Mouse (Mus musculus) liver, embryonic 12.5 days (tissue): Measurements from ENCODE around the gene Skil. TPM values are rescaled to one million over a fixed set of nuclear protein-coding genes. Genes with fewer than 3 reads are reported as not detected.

Source experiments
- ATAC-seq: fragments of 200-750 bp; cut with Nextera tagmentation; 2 replicates; pipeline ENCODE4 v1.8.0; 2017; ENCODE audit warnings: moderate number of reproducible peaks, mild to moderate bottlenecking, moderate library complexity
- H3K27ac ChIP-seq: fragments of 300-500 bp; sonication (generic); 2 replicates; pipeline ENCODE4 v1.5.1; 2016; ENCODE audit warnings: mild to moderate bottlenecking
- H3K27me3 ChIP-seq: fragments of 300-500 bp; sonication (generic); replicated peaks from 2 replicates; pipeline ENCODE4 v1.6.1; 2016; ENCODE audit warnings: mild to moderate bottlenecking, moderate library complexity
- H3K36me3 ChIP-seq: fragments of 300-500 bp; sonication (generic); 2 replicates; pipeline ENCODE4 v1.6.1; 2016; ENCODE audit warnings: mild to moderate bottlenecking, moderate library complexity
- H3K4me1 ChIP-seq: fragments of 300-500 bp; sonication (generic); 2 replicates; pipeline ENCODE4 v1.6.1; 2016
- H3K4me2 ChIP-seq: fragments of 300-500 bp; sonication (generic); 2 replicates; pipeline ENCODE4 v1.6.1; 2016; ENCODE audit warnings: mild to moderate bottlenecking, moderate library complexity
- H3K4me3 ChIP-seq: fragments of 300-500 bp; sonication (generic); 2 replicates; pipeline ENCODE4 v1.5.1; 2016; ENCODE audit warnings: mild to moderate bottlenecking, moderate library complexity
- H3K9ac ChIP-seq: fragments of 300-500 bp; sonication (generic); 2 replicates; pipeline ENCODE4 v1.6.1; 2016; ENCODE audit warnings: mild to moderate bottlenecking, moderate library complexity
- H3K9me3 ChIP-seq: fragments of 300-500 bp; sonication (generic); replicated peaks from 2 replicates; pipeline ENCODE4 v1.6.1; 2016; ENCODE audit warnings: mild to moderate bottlenecking, moderate library complexity
- WGBS: fragments of 180-500 bp; shearing (Covaris S2); methylation state at CpG from one replicate; pipeline ENCODE4 v1.1.7; 2016; ENCODE audit not compliant: insufficient replicate concordance; 5-methylcytosine and 5-hydroxymethylcytosine counted together
- polyA plus RNA-seq: library from polyadenylated mRNA; unstranded; fragments of >200 nt; fragmentation: Nextera tagmentation; extraction: Ambion mirVana; gene quantifications from 2 replicates; pipeline ENCODE4 v1.2.1, GENCODE M21; 2016

Gene Skil
- polyA plus RNA-seq, 1 experiment from 2014 or later, result 7.6 TPM

DNA sequence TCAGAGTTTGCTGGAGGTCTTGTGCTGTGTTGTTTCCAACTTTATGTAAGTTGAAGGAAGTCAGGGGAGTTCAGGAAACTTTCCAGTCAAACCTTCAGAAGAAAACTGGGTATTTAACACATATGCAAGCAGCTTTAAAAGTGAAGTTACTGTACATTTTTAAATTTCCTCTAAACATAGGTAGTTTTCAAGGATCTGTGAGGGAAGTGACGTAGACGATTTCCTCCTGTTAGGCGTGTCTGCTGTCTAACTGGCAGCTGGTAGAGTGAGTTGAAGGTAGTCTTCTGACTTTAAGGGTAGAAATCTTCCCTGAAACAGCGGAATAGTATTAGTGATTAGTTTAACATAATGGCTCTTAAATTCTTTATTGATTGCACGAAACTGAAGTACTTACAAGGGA is 5.2 kb downstream of the Skil start:
- H3K27ac ChIP-seq, result no peak overlapping the region
- H3K4me2 ChIP-seq, result no peak overlapping the region
- H3K4me1 ChIP-seq, result peaks cover 36% of the 10 kb centered on the region
- 73% methylated on average over 5 of the region's 5 CpGs for WGBS
- no peak for ATAC-seq
- no peaks in the 10 kb centered on the region for H3K9me3 ChIP-seq
- no peaks in the 10 kb centered on the region for H3K27me3 ChIP-seq
- no peak overlapping the region for H3K4me3 ChIP-seq
- H3K36me3 ChIP-seq, result peaks cover 3% of the 10 kb centered on the region; the same call in 1 of the 2 replicates
- H3K9ac ChIP-seq, result no peak overlapping the region

DNA sequence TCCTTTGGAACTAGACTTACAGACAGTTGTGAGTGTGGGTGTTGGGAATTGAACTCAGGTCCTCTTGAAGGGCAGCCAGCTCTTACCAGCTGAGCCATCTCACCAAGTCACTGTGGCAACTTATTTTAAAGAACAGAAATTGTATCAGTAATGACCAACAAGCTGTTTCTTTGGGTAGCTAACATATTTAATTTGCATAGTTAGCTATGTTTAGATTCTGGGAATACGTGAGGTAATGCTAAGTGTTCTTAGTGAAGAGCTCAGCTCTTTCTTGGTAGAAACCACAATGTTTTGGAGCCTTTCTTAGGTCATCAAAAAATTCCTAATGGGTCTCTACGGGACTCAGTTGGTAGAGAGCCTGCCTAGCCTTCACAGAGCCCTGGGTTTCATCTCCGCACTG is 5.9 kb downstream of the Skil start:
- Histone ChIP-seq H3K4me2 (no peak overlapping the region), H3K36me3 (peaks cover 3% of the 10 kb centered on the region; the same call in 1 of the 2 replicates), H3K4me1 (peaks cover 32% of the 10 kb centered on the region), H3K9me3 (no peaks in the 10 kb centered on the region), H3K27me3 (no peaks in the 10 kb centered on the region), H3K9ac (no peak overlapping the region), H3K27ac (no peak overlapping the region), H3K4me3 (no peak overlapping the region)
- WGBS, result 89% methylated on average over 3 of the region's 3 CpGs
- no peak for ATAC-seq

DNA sequence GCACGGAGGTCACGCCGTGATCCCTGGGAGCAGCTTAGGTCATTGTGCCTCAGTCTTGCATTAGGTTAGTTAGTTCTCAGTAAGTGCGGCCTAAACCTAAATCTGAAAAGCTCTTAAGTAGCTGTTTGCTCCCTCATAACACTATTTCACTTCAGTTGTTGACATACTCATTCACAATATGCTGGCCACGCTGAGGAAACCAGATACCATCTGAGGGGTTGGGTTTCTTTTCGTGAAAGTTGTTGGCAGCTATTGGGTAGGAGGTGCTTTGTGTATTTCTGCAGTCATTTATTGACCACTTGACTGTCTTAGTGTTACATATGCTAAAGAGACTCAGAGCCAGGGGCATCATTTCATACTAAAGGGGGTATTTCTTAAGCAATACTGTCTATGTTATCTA is 10.1 kb downstream of the Skil start:
- Histone ChIP-seq H3K4me3 (no peak overlapping the region), H3K4me2 (no peak overlapping the region), H3K9me3 (no peaks in the 10 kb centered on the region), H3K9ac (no peak overlapping the region), H3K36me3 (no peaks in the 10 kb centered on the region), H3K4me1 (peaks cover 7% of the 10 kb centered on the region; the same call in 1 of the 2 replicates), H3K27ac (no peak overlapping the region), H3K27me3 (no peaks in the 10 kb centered on the region)
- ATAC-seq, result no peak
- WGBS, result 59% methylated on average over 6 of the region's 6 CpGs

DNA sequence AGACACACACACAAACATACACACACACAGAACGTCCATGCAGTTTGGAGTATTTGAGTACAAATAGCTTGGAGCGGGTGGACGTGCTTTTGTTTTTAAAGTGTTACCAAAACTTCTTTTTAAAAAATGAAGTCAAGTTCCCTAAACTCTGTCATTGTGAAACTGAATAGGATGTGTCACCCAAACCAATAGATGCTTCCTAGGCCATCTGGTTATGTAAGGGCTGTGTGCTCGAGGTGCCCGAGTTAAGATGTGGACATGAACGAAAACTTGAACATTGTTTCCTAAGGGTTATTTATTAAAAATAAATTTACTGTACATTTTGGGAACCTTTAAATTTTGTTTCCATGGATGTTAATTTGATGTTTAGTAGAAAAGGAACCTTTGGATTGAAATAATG is 11.7 kb downstream of the Skil start:
- no peaks in the 10 kb centered on the region for H3K27me3 ChIP-seq
- H3K36me3 ChIP-seq, result 0 out of 2 replicates have a peak, but pooled peaks cover 2% of the 10 kb centered on the region
- peaks cover 7% of the 10 kb centered on the region; the same call in 1 of the 2 replicates for H3K4me1 ChIP-seq
- H3K4me2 ChIP-seq, result no peak overlapping the region
- H3K9ac ChIP-seq, result no peak overlapping the region
- no peak for ATAC-seq
- H3K4me3 ChIP-seq, result no peak overlapping the region
- H3K27ac ChIP-seq, result no peak overlapping the region
- WGBS, result 68% methylated on average over 6 of the region's 6 CpGs
- no peaks in the 10 kb centered on the region for H3K9me3 ChIP-seq

DNA sequence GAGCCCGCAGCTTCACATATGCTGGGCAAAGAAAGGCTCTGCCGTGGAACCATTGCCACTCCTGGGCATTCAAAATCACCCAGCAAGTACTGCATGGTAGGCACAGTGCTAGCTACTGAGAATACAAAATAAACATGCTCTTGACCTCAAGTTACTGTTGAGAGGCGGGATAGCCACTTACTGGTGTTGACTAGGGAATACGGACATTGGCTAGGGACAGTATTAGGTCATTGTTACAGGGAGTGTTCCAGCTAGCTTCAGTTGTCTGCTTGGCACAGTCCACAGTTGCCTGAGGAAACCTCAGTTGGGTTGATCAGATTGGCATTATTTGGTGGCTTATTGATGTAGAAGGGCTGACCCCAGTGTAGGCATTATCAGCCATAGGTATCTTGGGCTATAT is 12.8 kb downstream of the Skil start:
- 79% methylated on average over 4 of the region's 4 CpGs for WGBS

DNA sequence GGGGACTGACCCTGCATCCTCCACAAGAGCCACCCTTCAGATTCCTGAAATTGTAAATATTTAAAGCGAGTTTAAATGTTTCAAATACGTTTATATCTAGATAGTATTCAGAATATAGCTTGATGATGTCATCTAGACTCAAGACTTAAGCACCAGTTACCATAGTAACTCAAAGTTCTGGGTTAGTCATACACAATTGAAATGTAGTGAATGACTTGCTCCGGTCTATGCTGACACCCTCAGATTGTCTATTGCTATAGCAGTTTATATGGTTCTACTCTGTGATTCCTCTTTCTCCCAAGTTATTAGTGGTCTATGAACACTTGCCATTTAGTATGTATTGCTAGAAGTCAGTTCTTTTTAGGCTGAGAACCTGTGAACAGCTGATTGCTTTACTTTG is 14.2 kb downstream of the Skil start:
- Histone ChIP-seq H3K4me2 (no peak overlapping the region), H3K27me3 (no peaks in the 10 kb centered on the region), H3K4me1 (peaks cover 7% of the 10 kb centered on the region; the same call in 1 of the 2 replicates), H3K36me3 (peaks cover 17% of the 10 kb centered on the region), H3K4me3 (no peak overlapping the region), H3K27ac (no peak overlapping the region), H3K9me3 (no peaks in the 10 kb centered on the region), H3K9ac (no peak overlapping the region)
- WGBS, result 69% methylated on average over 3 of the region's 3 CpGs
- no peak for ATAC-seq

More for the DNA sequence above, 12.8 kb downstream of the Skil start:
- H3K27ac ChIP-seq, result no peak overlapping the region
- no peak for ATAC-seq
- 0 out of 2 replicates have a peak, but pooled peaks cover 8% of the 10 kb centered on the region for H3K36me3 ChIP-seq
- H3K4me3 ChIP-seq, result no peak overlapping the region
- no peaks in the 10 kb centered on the region for H3K9me3 ChIP-seq
- no peaks in the 10 kb centered on the region for H3K27me3 ChIP-seq
- H3K9ac ChIP-seq, result no peak overlapping the region
- peaks cover 7% of the 10 kb centered on the region; the same call in 1 of the 2 replicates for H3K4me1 ChIP-seq
- H3K4me2 ChIP-seq, result no peak overlapping the region

DNA sequence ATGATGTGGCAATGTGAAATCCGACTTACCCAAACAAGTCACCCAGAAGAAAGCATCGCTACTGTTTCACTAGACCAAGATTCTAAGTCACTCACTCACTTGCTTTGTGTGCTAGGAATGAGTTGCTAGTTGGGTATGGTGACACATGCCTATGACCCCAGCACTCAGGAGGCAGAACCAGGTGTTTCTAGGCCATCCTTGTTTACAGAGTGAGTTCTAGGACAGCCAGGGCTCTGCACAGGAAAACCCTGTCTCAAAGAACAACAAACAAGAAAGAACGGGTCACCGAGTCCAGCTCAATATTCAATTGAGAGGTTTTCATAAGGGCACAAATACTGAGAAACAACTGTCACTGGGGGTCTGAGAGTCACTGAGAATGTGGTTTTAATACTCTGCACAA is 28.2 kb downstream of the Skil start:
- H3K4me2 ChIP-seq, result no peak overlapping the region
- no peaks in the 10 kb centered on the region for H3K27me3 ChIP-seq
- H3K4me1 ChIP-seq, result no peaks in the 10 kb centered on the region
- H3K27ac ChIP-seq, result no peak overlapping the region
- no peak overlapping the region for H3K4me3 ChIP-seq
- H3K36me3 ChIP-seq, result peaks cover 32% of the 10 kb centered on the region
- 79% methylated on average over 4 of the region's 4 CpGs for WGBS
- no peaks in the 10 kb centered on the region for H3K9me3 ChIP-seq
- ATAC-seq, result no peak
- no peak overlapping the region for H3K9ac ChIP-seq

DNA sequence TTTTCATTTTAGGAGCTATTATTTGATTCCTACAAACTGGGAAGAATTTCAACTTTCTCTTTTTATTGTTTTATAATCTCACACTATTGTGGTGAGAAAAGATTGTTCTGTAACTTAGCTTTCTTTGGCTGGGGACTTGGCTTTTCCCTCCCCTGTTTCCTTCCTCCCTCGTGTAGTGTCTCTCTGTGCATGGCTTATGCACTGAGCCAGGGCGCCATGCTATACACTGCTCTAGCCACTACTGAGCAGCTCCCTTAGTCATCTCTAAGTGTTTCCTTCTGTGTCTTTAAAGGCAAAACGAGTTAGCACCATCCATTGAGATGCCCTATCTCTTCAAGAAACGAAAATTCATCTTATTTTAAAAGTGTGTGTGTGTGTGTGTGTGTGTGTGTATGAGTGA is 31.4 kb downstream of the Skil start:
- Histone ChIP-seq H3K9ac (no peak overlapping the region), H3K36me3 (peaks cover 10% of the 10 kb centered on the region), H3K4me2 (no peak overlapping the region), H3K27ac (no peak overlapping the region), H3K9me3 (no peaks in the 10 kb centered on the region), H3K27me3 (no peaks in the 10 kb centered on the region), H3K4me3 (no peak overlapping the region), H3K4me1 (no peaks in the 10 kb centered on the region)
- no peak for ATAC-seq
- 36% methylated on average over 4 of the region's 4 CpGs for WGBS

DNA sequence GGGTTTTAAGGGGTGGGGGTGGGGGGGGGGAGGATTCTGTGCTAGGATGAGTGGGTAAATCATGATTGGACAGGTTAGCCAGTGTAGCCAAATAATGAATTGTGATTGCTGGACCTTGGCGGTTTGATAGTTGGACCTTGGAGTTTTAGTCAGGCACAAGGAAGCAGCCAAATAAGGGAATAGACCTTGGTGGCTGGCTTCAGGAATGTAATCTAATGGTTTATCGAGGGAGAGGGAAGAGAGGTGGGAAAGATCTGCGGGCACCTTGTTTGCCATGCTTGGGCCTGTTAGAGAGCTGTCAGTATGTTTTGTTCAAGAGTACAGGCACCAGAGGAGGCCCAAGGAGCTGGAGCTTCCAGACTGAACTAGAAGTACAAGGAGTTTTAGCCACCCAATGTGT is 32.0 kb downstream of the Skil start:
- no peak overlapping the region for H3K4me2 ChIP-seq
- H3K4me1 ChIP-seq, result no peaks in the 10 kb centered on the region
- H3K9ac ChIP-seq, result no peak overlapping the region
- 80% methylated on average over 3 of the region's 3 CpGs for WGBS
- H3K36me3 ChIP-seq, result peaks cover 9% of the 10 kb centered on the region; the same call in 1 of the 2 replicates
- H3K27ac ChIP-seq, result no peak overlapping the region
- no peak overlapping the region for H3K4me3 ChIP-seq
- no peaks in the 10 kb centered on the region for H3K9me3 ChIP-seq
- no peaks in the 10 kb centered on the region for H3K27me3 ChIP-seq
- no peak for ATAC-seq

DNA sequence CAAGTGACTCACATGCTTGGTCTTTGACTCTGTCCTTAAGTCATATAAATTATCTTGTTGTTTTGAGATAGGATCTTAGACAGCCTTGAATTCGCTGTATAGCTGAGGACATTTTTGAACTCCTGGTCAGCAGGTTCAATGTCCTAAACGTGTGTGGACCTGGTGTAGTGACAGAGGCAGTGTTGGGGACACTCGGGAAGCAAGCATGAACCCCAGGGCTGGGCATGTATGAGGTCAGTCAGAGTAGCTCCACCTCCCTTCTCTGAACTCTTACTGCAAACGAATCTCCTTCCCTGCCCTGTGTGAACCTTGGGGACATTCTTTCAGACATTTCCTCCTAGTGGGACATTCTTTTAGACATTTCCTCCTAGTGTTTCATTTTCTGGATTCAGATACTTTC is 34.9 kb downstream of the Skil start:
- no peak for ATAC-seq
- Histone ChIP-seq H3K4me3 (no peak overlapping the region), H3K4me1 (peaks cover 16% of the 10 kb centered on the region), H3K4me2 (no peak overlapping the region), H3K36me3 (no peaks in the 10 kb centered on the region), H3K27me3 (no peaks in the 10 kb centered on the region), H3K9ac (no peak overlapping the region), H3K9me3 (no peaks in the 10 kb centered on the region), H3K27ac (no peak overlapping the region)
- 31% methylated on average over 4 of the region's 4 CpGs for WGBS

DNA sequence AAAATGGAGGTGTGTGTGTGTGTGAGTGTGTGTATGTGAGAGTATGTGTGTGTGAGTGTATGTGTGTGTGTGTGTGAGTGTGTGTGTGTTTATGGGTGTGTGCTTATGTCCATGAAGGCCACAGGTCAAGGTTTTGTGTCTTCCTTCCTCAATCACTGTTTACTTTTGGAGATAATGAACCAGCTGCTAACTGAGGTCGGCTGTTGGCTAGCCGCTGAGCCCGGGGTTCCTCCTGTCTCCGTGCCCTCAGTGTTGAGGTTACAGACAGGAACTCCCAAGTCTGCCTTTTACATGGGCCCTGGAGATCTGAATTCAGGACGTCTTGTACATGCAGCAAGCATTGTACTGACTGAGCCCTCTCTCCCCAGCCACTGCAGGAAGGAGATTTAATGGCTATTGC is 38.8 kb downstream of the Skil start:
- Histone ChIP-seq H3K4me1 (peaks cover 31% of the 10 kb centered on the region), H3K36me3 (no peaks in the 10 kb centered on the region), H3K9me3 (no peaks in the 10 kb centered on the region), H3K27ac (peak overlapping the region; percentile 73; the same call in 1 of the 2 replicates), H3K4me3 (no peak overlapping the region), H3K9ac (peak overlapping the region; percentile 47; the same call in 1 of the 2 replicates), H3K4me2 (peak overlapping the region; percentile 47), H3K27me3 (no peaks in the 10 kb centered on the region)
- WGBS, result 7% methylated on average over 5 of the region's 5 CpGs
- ATAC-seq, result no peak; the same call in 1 of the 2 replicates

DNA sequence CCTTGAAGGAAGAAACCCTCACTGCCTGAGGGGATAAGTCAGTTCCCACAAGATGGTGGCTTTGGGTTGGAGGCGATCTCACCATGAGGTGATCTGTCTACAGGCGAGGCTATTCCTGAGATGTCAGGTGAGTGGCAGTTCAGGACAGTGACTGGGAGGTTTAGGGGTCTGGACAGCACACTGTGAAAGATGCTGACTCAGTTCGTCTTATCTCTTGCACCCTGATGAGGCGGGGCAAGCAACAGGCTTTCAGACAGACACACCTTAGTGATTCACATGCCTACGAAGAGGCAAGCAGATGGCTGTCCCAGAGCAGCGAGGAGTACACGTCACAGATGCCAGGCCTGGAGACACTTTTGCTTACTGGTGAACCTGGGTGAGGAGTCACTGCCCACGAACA is 39.4 kb downstream of the Skil start:
- H3K4me2 ChIP-seq, result peak overlapping the region; percentile 47
- peaks cover 31% of the 10 kb centered on the region for H3K4me1 ChIP-seq
- WGBS, result 35% methylated on average over 8 of the region's 8 CpGs
- ATAC-seq, result peak; percentile 97
- H3K4me3 ChIP-seq, result no peak overlapping the region
- no peaks in the 10 kb centered on the region for H3K27me3 ChIP-seq
- peak overlapping the region; percentile 73 for H3K27ac ChIP-seq
- H3K36me3 ChIP-seq, result no peaks in the 10 kb centered on the region
- no peaks in the 10 kb centered on the region for H3K9me3 ChIP-seq
- peak overlapping the region; percentile 47 for H3K9ac ChIP-seq

DNA sequence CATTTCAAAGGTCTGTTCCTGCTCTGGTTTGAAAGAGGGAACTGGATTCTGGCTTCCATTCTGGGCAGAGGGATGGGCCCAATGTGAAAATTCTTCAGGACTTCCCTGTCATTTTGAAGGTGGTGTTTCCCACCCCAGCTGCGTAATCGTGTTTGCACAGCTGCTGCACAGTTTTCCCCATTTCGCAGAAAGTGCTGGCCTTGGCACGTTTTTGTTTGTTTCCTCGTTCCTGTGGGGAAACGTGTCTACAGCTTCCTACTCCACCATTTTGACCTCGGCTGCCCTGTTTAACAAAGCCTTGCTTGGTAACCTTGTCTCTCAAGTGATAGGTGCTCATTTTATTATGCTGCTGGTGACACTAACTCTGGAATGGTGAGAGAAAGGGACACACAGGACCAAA is 39.8 kb downstream of the Skil start:
- Histone ChIP-seq H3K27ac (peak overlapping the region; percentile 73), H3K9me3 (no peaks in the 10 kb centered on the region), H3K36me3 (no peaks in the 10 kb centered on the region), H3K4me2 (peak overlapping the region; percentile 47), H3K27me3 (no peaks in the 10 kb centered on the region), H3K4me3 (no peak overlapping the region), H3K4me1 (peaks cover 31% of the 10 kb centered on the region), H3K9ac (peak overlapping the region; percentile 47; the same call in 1 of the 2 replicates)
- ATAC-seq, result no peak
- WGBS, result 59% methylated on average over 7 of the region's 7 CpGs
